Mouse (Mus musculus) ES-Bruce4 (cell line): ENCODE measurements around the gene Clybl.

Experiments
- CTCF ChIP-seq: IDR thresholded peaks from one replicate; pipeline ENCODE4 v1.8.1; 2011; ENCODE audit warnings: low read depth, low read length
- EP300 ChIP-seq: IDR thresholded peaks from 2 replicates; pipeline ENCODE4 v1.6.1; 2011; ENCODE audit warnings: low read depth, low read length; ENCODE audit not compliant: insufficient read depth
- POLR2A ChIP-seq: IDR thresholded peaks from one replicate; pipeline ENCODE4 v1.8.1; 2011; ENCODE audit warnings: low read length; ENCODE audit not compliant: insufficient read depth

DNA sequence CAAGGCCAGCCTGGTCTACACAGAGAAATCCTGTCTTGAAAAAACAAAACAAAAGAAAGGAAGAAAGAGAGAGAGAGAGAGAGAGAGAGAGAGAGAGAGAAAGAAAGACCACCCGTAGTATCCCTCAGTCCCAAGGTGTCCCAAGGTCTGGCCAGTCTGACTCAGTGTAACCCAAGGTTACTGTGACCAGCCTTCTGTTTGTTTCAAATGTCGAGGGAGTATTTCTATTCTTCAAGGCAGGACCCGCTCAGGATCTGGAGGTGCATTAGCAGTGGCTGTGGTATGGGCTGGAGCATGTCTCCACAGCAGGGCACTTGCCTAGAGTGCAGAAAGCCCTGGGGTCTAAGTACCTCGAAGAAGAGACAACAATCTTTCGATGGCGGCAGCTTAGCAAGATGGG lies 15.3 kb downstream of the Clybl start:
- no peak for TF ChIP-seq CTCF
- TF ChIP-seq POLR2A, result no peak
- no peak for TF ChIP-seq EP300
